Mouse (Mus musculus) limb, embryonic 15.5 days (tissue): ENCODE measurements at regions not wholly inside any gene's neighbourhood (a gene's known extent, or its start where the extent isn't known, plus 50 kb on each side); places are given as distances from the start of the nearest gene placed in this dataset.

Experiments
- ATAC-seq: fragments of 200-750 bp; cut with Nextera tagmentation; 2 replicates; pipeline ENCODE4 v1.8.0; 2017; ENCODE audit warnings: low read depth, moderate TSS enrichment; ENCODE audit not compliant: insufficient number of reproducible peaks, low FRiP score, low TSS enrichment
- H3K27ac ChIP-seq: fragments of 300-500 bp; sonication (generic); 2 replicates; pipeline ENCODE4 v1.5.1; 2015; ENCODE audit warnings: moderate library complexity, mild to moderate bottlenecking, inconsistent platforms
- H3K27me3 ChIP-seq: fragments of 300-500 bp; sonication (generic); 2 replicates; pipeline ENCODE4 v1.6.1; 2015; ENCODE audit warnings: inconsistent platforms
- H3K36me3 ChIP-seq: fragments of 300-500 bp; sonication (generic); 2 replicates; pipeline ENCODE4 v1.6.1; 2015; ENCODE audit warnings: inconsistent platforms
- H3K4me1 ChIP-seq: fragments of 300-500 bp; sonication (generic); 2 replicates; pipeline ENCODE4 v1.6.1; 2015; ENCODE audit warnings: inconsistent platforms
- H3K4me2 ChIP-seq: fragments of 300-500 bp; sonication (generic); 2 replicates; pipeline ENCODE4 v1.6.1; 2015; ENCODE audit warnings: mild to moderate bottlenecking, inconsistent platforms
- H3K4me3 ChIP-seq: fragments of 300-500 bp; sonication (generic); 2 replicates; pipeline ENCODE4 v1.5.1; 2015; ENCODE audit warnings: mild to moderate bottlenecking, inconsistent platforms
- H3K9ac ChIP-seq: fragments of 300-500 bp; sonication (generic); 2 replicates; pipeline ENCODE4 v1.6.1; 2015; ENCODE audit warnings: inconsistent platforms
- H3K9me3 ChIP-seq: fragments of 300-500 bp; sonication (generic); 2 replicates; pipeline ENCODE4 v1.6.1; 2016; ENCODE audit warnings: inconsistent platforms
- WGBS: fragments of 180-500 bp; shearing (Covaris S2); methylation state at CpG from one replicate; pipeline ENCODE4 v1.1.7; 2015; 5-methylcytosine and 5-hydroxymethylcytosine counted together

DNA sequence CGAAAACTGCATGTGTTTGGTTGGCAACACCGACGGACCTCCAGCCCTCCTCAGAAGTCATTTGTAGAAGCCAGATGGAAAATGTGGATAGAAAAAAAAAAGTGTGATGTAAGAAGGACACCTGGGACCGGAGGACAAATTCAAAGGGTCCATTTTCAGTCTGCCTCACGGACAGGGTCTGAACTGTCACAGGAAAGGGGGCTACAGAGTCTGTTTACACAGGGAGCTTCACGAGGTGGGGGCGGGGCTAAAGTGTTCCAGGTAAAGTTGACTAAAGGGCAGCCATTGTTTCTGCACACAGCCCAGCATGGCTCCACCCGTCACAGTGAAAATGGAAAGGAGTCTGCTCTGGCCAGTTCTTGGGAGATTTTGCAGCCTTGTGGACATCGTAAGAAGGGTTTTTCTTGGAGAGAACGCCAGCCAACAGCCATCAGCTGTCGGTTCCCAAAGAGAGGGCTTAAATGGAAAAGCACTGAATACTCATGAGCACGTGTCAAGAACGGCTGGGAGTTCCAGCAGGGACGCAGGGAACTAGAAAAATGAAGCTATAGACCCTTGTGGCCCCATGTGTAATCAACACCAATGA is 125.8 kb upstream of the Plekha5 start:
- no peaks in the 10 kb centered on the region; the same call in 1 of the 2 replicates for H3K4me1 ChIP-seq
- H3K9me3 ChIP-seq, result no peaks in the 10 kb centered on the region
- H3K9ac ChIP-seq, result no peak overlapping the region
- no peak overlapping the region for H3K27ac ChIP-seq
- no peak overlapping the region for H3K4me2 ChIP-seq
- H3K27me3 ChIP-seq, result no peaks in the 10 kb centered on the region
- WGBS, result 61% methylated on average over 14 of the region's 14 CpGs
- no peak for ATAC-seq
- H3K36me3 ChIP-seq, result no peaks in the 10 kb centered on the region
- H3K4me3 ChIP-seq, result no peak overlapping the region

GRCm38 (mm10) chr6:140297561-140297960 is 126.3 kb upstream of the Plekha5 start:
- no peak overlapping the region for H3K9ac ChIP-seq
- no peaks in the 10 kb centered on the region; the same call in 1 of the 2 replicates for H3K4me1 ChIP-seq
- H3K9me3 ChIP-seq, result no peaks in the 10 kb centered on the region
- H3K27ac ChIP-seq, result no peak overlapping the region
- no peak for ATAC-seq
- no peaks in the 10 kb centered on the region for H3K27me3 ChIP-seq
- H3K4me2 ChIP-seq, result no peak overlapping the region
- no peak overlapping the region for H3K4me3 ChIP-seq
- H3K36me3 ChIP-seq, result no peaks in the 10 kb centered on the region
- WGBS, result 81% methylated on average over 6 of the region's 6 CpGs

- no peaks in the 10 kb centered on the region for H3K36me3 ChIP-seq
- WGBS, result 75% methylated on average over 12 of the region's 13 CpGs
- H3K27ac ChIP-seq, result no peak overlapping the region
- H3K4me3 ChIP-seq, result no peak overlapping the region
- ATAC-seq, result no peak
- H3K9me3 ChIP-seq, result no peaks in the 10 kb centered on the region
- no peaks in the 10 kb centered on the region for H3K27me3 ChIP-seq
- no peak overlapping the region for H3K4me2 ChIP-seq
- no peaks in the 10 kb centered on the region for H3K4me1 ChIP-seq
- H3K9ac ChIP-seq, result no peak overlapping the region
Measured at GRCm38 (mm10) chr6:140290109-140290508, 133.7 kb upstream of the Plekha5 start.

GRCm38 (mm10) chr6:140288799-140289198 is 135.1 kb upstream of the Plekha5 start:
- Histone ChIP-seq H3K9ac (no peak overlapping the region), H3K4me2 (no peak overlapping the region), H3K27ac (no peak overlapping the region), H3K9me3 (no peaks in the 10 kb centered on the region), H3K4me1 (no peaks in the 10 kb centered on the region), H3K27me3 (no peaks in the 10 kb centered on the region), H3K4me3 (no peak overlapping the region), H3K36me3 (no peaks in the 10 kb centered on the region)
- WGBS, result 45% methylated on average over 8 of the region's 8 CpGs
- ATAC-seq, result no peak

DNA sequence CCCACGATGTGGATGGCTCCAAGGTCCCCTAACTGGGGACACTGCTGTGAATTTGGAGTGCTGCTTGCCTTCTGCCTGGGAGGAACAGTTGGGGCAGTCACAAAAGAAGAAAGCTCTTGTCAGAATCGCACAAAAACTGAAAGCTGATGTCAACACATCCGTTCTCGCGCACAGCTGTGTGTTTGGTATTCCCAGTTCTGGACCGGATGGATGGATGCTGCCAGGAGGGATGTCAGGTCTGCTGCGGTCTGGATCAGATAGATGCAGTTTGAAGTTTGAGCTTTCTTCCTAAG is 141.6 kb upstream of the Plekha5 start:
- Histone ChIP-seq H3K36me3 (no peaks in the 10 kb centered on the region), H3K9me3 (no peaks in the 10 kb centered on the region), H3K27ac (no peak overlapping the region), H3K4me3 (no peak overlapping the region), H3K4me1 (peaks cover 11% of the 10 kb centered on the region; the same call in 1 of the 2 replicates), H3K4me2 (no peak overlapping the region), H3K27me3 (no peaks in the 10 kb centered on the region), H3K9ac (no peak overlapping the region)
- no peak for ATAC-seq
- WGBS, result 71% methylated on average over 7 of the region's 7 CpGs

- Histone ChIP-seq H3K4me1 (peaks cover 11% of the 10 kb centered on the region; the same call in 1 of the 2 replicates), H3K27me3 (no peaks in the 10 kb centered on the region), H3K9ac (no peak overlapping the region), H3K27ac (no peak overlapping the region), H3K36me3 (no peaks in the 10 kb centered on the region), H3K4me3 (no peak overlapping the region), H3K9me3 (no peaks in the 10 kb centered on the region), H3K4me2 (no peak overlapping the region)
- ATAC-seq, result no peak
- 41% methylated on average over 17 of the region's 17 CpGs for WGBS
Measured at GRCm38 (mm10) chr6:140281488-140282284, 142.2 kb upstream of the Plekha5 start.

DNA sequence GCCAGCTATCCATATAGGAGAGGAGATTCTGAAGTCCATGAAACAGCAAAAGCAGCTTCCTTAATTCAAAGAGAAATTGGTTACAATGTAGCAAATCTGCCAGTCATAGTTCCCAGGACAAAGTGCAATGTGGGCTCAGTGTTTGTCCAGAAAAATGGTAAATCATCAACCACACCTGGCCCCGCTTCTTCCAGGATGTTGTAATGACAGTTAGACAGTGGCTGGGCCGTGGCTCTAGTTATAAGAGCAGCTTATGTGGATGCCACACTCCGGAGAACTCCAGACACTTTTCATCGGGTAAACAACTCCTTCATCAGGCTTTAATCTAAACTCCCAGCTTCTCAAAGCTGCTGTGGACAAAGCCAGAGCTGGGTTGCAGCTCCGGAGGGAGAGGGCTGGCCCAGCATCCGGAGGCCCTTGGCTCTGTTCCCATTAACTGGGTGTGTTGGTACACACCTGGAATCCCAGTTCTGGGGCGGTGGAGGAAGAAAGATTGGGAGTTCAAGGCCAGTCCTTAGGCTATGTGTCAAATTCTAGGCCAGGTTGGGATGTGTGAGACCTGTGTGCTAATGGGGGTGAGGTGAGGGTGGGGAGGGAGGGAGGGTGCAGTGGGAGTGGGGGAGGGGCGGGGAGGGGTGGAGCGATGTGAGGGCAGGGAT is 142.9 kb upstream of the Plekha5 start:
- Histone ChIP-seq H3K36me3 (no peaks in the 10 kb centered on the region), H3K4me3 (no peak overlapping the region), H3K27me3 (no peaks in the 10 kb centered on the region), H3K9me3 (no peaks in the 10 kb centered on the region), H3K9ac (no peak overlapping the region), H3K27ac (no peak overlapping the region), H3K4me1 (peaks cover 11% of the 10 kb centered on the region; the same call in 1 of the 2 replicates), H3K4me2 (no peak overlapping the region)
- no peak for ATAC-seq
- WGBS, result 36% methylated on average over 9 of the region's 9 CpGs

DNA sequence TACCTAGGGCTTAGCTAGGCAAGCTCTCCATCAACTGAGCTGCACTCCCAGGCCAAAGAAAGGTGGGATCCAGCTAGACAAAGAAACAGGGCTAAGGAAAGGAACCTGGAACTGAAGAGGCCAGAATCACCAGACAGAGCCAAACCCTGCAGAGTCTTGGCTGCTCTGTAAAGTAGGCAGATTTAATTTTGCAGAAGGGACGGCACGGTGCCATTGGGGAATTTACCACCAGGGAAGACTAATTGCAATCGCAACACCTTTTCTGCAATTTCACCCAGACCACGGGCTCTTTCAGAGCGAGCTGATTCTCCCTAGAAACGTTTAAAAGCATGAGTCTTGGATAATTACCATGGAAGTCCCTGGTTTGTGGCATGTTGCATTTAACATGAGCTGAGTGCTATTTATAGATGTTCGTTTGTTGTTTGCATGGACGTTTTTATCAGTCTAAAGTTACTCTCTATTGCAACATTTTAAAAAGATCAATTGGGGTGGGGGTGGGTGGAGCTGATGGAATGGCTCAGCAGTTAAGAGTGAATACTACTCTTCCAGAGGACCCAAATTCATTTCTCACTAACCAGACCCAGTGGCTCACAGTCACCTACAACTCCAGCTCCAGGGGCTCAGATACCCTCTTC is 144.0 kb upstream of the Plekha5 start:
- Histone ChIP-seq H3K27me3 (no peaks in the 10 kb centered on the region), H3K4me3 (no peak overlapping the region), H3K4me1 (peaks cover 11% of the 10 kb centered on the region; the same call in 1 of the 2 replicates), H3K9me3 (no peaks in the 10 kb centered on the region), H3K36me3 (no peaks in the 10 kb centered on the region), H3K27ac (no peak overlapping the region), H3K9ac (no peak overlapping the region), H3K4me2 (no peak overlapping the region)
- no peak for ATAC-seq
- 59% methylated on average over 8 of the region's 8 CpGs for WGBS

DNA sequence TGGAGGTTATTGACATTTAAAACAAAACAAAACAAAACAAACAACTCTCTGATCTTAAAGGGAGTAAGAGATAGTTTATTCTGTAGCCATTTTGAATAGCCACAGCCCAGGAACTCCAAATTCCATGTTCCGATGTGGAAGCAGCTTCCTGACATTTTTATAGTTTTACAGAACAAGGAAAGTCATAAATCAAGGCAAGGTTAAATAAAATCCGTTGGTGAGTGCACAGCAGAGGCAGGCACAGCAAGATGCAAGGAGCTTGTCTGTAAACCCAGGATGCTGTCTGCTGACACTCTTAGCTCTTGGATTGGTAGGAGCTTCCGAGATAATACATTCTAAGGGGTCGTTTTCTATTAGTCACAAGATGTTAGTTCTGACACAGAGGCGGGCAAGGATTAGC is 145.1 kb upstream of the Plekha5 start:
- Histone ChIP-seq H3K4me1 (peaks cover 11% of the 10 kb centered on the region; the same call in 1 of the 2 replicates), H3K9ac (no peak overlapping the region), H3K27me3 (no peaks in the 10 kb centered on the region), H3K9me3 (no peaks in the 10 kb centered on the region), H3K4me3 (no peak overlapping the region), H3K27ac (no peak overlapping the region), H3K4me2 (no peak overlapping the region), H3K36me3 (no peaks in the 10 kb centered on the region)
- no peak for ATAC-seq
- 13% methylated on average over 5 of the region's 5 CpGs for whole genome bisulfite sequencing

DNA sequence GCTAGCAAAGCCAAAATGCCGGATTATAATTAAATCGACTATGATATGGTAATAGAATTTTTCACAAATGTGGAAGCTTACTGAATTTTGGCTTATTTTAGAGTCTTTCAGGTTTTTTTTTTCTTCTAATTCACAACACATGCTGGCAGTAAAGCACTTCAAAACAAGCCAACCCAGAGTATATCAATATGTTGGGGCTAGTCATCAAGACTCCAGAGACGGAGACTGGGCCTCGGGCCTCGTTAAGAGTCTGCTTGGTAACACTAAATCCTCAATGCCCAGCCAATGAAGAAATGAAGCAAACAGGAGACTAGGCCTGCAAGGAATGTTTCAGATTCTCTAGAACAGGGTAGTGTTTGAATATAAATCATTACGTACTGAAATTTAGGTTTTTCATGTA is 153.3 kb upstream of the Plekha5 start:
- Histone ChIP-seq H3K27ac (no peak overlapping the region), H3K27me3 (no peaks in the 10 kb centered on the region), H3K4me3 (no peak overlapping the region), H3K4me1 (peaks cover 5% of the 10 kb centered on the region; the same call in 1 of the 2 replicates), H3K4me2 (no peak overlapping the region), H3K9me3 (no peaks in the 10 kb centered on the region), H3K9ac (no peak overlapping the region), H3K36me3 (no peaks in the 10 kb centered on the region)
- ATAC-seq, result no peak
- WGBS, result 47% methylated on average over 6 of the region's 6 CpGs

DNA sequence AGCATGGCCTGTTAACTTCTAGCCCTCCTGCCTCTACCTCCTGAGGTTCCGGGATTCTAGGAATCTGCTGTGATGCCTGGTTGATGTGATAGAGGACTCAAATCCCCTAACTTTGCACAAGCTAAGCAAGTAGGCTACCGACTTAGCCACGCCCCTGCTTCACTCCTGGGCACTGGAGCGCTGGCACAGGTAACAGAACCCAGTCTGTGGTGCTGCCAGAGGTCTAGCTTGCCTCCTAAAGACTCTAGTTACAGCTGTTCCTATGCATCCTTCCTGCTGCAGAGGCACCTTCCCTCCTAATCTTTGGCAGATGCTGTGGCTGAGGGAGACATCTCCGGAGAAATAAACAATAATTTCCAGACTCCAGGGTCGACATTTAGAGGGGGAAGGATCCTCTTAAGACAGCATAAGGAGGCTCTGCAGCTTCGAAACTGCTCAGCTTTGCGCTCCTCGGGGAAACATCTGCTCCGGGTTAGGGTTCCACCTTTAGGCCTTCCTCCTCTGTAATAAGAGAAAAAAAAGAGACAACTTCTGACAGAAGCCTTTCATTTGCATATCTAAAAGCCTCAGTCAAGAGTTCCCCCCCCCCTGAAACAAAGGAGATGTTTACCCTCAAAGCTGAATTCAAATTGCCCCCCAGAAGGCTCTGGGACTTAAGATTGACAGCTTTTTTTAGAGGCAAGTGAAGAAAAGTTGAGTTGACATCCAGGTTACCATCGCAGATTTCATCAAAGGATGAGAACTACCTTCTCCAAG is 155.4 kb upstream of the Plekha5 start:
- WGBS, result 33% methylated on average over 11 of the region's 11 CpGs
- Histone ChIP-seq H3K27ac (no peak overlapping the region), H3K4me2 (no peak overlapping the region), H3K4me3 (no peak overlapping the region), H3K27me3 (no peaks in the 10 kb centered on the region), H3K36me3 (no peaks in the 10 kb centered on the region), H3K4me1 (peaks cover 5% of the 10 kb centered on the region; the same call in 1 of the 2 replicates), H3K9me3 (no peaks in the 10 kb centered on the region), H3K9ac (no peak overlapping the region)
- no peak for ATAC-seq
